Mouse (Mus musculus) layer of hippocampus, postnatal 25 days (tissue): Measurements from ENCODE around the gene Gucd1. TPM values are rescaled to one million over a fixed set of nuclear protein-coding genes. Genes with fewer than 3 reads are reported as not detected.
A peak's percentile ranks its signal among the peaks of the same experiment; 100 is the strongest.
"Not testable (repeated sequence)": the region's sequence is repeated elsewhere in the genome, so short reads cannot be mapped to it uniquely, and the experiment has no call there.

Experiments
- DNase-seq, 2 experiments: peaks; one replicate each; pipeline ENCODE4 v3.0.0; 2022; ENCODE audit warnings: mixed read lengths in 2 of 2, low spot score in 1 of 2; ENCODE audit errors: extremely low spot score in 1 of 2
- total RNA-seq, 2 experiments: library from RNA; stranded (reverse); gene quantifications; 2 replicates each; pipeline ENCODE4 v1.2.3; 2021

Gene Gucd1
- total RNA-seq, 2 experiments from 2014 or later, result 16.3 to 19.5 TPM

GRCm38 (mm10) chr10:75441800-75442199 lies 76.0 kb downstream of the Gucd1 start:
- no peak for DNase-seq

GRCm38 (mm10) chr10:75440756-75441155 lies 77.0 kb downstream of the Gucd1 start:
- DNase-seq, result no peak

- peak; percentile 46 to 68 for DNase-seq
These were observed 78.5 kb downstream of the Gucd1 start for GRCm38 (mm10) chr10:75439211-75439811.

GRCm38 (mm10) chr10:75438132-75438810 lies 79.5 kb downstream of the Gucd1 start:
- DNase-seq, result peak in 1 of 2 experiments; percentile 44

- DNase-seq, result peak in 1 of 2 experiments; percentile 56
These were observed 80.5 kb downstream of the Gucd1 start for GRCm38 (mm10) chr10:75437284-75437683.

GRCm38 (mm10) chr10:75436604-75437217 lies 81.1 kb downstream of the Gucd1 start:
- peak; percentile 77 to 96 for DNase-seq

- DNase-seq, result no peak
These were observed 87.1 kb downstream of the Gucd1 start for GRCm38 (mm10) chr10:75430633-75431032.

- no peak for DNase-seq
These were observed 87.6 kb downstream of the Gucd1 start for GRCm38 (mm10) chr10:75430147-75430537.

GRCm38 (mm10) chr10:75429522-75430146 lies 88.1 kb downstream of the Gucd1 start:
- no peak for DNase-seq

GRCm38 (mm10) chr10:75429004-75429380 lies 88.8 kb downstream of the Gucd1 start:
- DNase-seq, result no peak

GRCm38 (mm10) chr10:75428049-75429003 lies 89.4 kb downstream of the Gucd1 start:
- no peak for DNase-seq

GRCm38 (mm10) chr10:75424498-75424901 lies 93.3 kb downstream of the Gucd1 start:
- no peak for DNase-seq

GRCm38 (mm10) chr10:75418747-75419146 lies 99.0 kb downstream of the Gucd1 start:
- DNase-seq, result no peak

- no peak for DNase-seq
These were observed 100.3 kb downstream of the Gucd1 start for GRCm38 (mm10) chr10:75417363-75418042.

GRCm38 (mm10) chr10:75414925-75415324 lies 102.8 kb downstream of the Gucd1 start:
- DNase-seq, result no peak

- DNase-seq, result no peak
These were observed 105.4 kb downstream of the Gucd1 start for GRCm38 (mm10) chr10:75412114-75413103.

GRCm38 (mm10) chr10:75411343-75412113 lies 106.2 kb downstream of the Gucd1 start:
- DNase-seq, result not testable (repeated sequence)

GRCm38 (mm10) chr10:75407741-75408140 lies 110.0 kb downstream of the Gucd1 start:
- no peak for DNase-seq
